8 mouse cellular contexts compared by ENCODE assay signal in genomic region chr11:102249351-102250090, GRCm38 (mm10). TPM values are rescaled to one million over a fixed set of nuclear protein-coding genes. Genes with fewer than 3 reads are reported as not detected.
DNase-seq lines count a peak whose midpoint lies in the region; ATAC-seq and TF ChIP-seq lines count a peak whose summit lies in the region.

No protein-coding gene starts in this region.

- DNase-seq in kidney, adult 18-20 months = no peak
- no peak for DNase-seq in ovary, postnatal 36 days (ENCODE audit: low spot score)
- no peak for DNase-seq in layer of hippocampus, adult 11-12 months (ENCODE audit: low spot score)
- no peak for DNase-seq in natural killer cell, adult 2 months (ENCODE audit: low spot score in 2 of 2)

- peak overlapping the region; percentile 74; the same call in 1 of the 2 replicates for H3K27ac ChIP-seq in kidney, embryonic 16.5 days (ENCODE audit: low read length)
- H3K27ac ChIP-seq in embryonic facial prominence, embryonic 13.5 days = 0 out of 2 replicates have a peak overlapping the region, but pooled peaks have one; percentile 48
- H3K27ac ChIP-seq in intestine, postnatal 0 days (ENCODE audit: low read depth, low read length) = no peak overlapping the region
- no peak overlapping the region for H3K27ac ChIP-seq in neural tube, embryonic 13.5 days (replicated peaks)

- peak overlapping the region; percentile 76 for H3K9ac ChIP-seq in kidney, embryonic 16.5 days (replicated peaks; ENCODE audit: low read length)
- peak overlapping the region; percentile 73 for H3K9ac ChIP-seq in embryonic facial prominence, embryonic 13.5 days
- peak overlapping the region; percentile 55; the same call in 1 of the 2 replicates for H3K9ac ChIP-seq in intestine, postnatal 0 days (ENCODE audit: low read depth, low read length)
- H3K9ac ChIP-seq in neural tube, embryonic 13.5 days = peak overlapping the region; percentile 62

- WGBS in kidney, embryonic 16.5 days = 16% methylated on average over 9 of the region's 9 CpGs
- WGBS in embryonic facial prominence, embryonic 13.5 days = 10% methylated on average over 9 of the region's 9 CpGs
- 10% methylated on average over 9 of the region's 9 CpGs for WGBS in intestine, postnatal 0 days
- WGBS in neural tube, embryonic 13.5 days = 13% methylated on average over 9 of the region's 9 CpGs

- H3K4me1 ChIP-seq in kidney, embryonic 16.5 days (ENCODE audit: insufficient read depth, low read length) = peaks cover 24% of the 10 kb centered on the region
- H3K4me1 ChIP-seq in embryonic facial prominence, embryonic 13.5 days = peaks cover 32% of the 10 kb centered on the region
- H3K4me1 ChIP-seq in intestine, postnatal 0 days (replicated peaks; ENCODE audit: control insufficient read depth, insufficient read depth, low read length) = no peaks in the 10 kb centered on the region
- peaks cover 37% of the 10 kb centered on the region for H3K4me1 ChIP-seq in neural tube, embryonic 13.5 days (replicated peaks)

- no peak for ATAC-seq in kidney, embryonic 16.5 days (ENCODE audit: low FRiP score, low TSS enrichment)
- ATAC-seq in embryonic facial prominence, embryonic 13.5 days (ENCODE audit: insufficient number of reproducible peaks, insufficient read depth, low FRiP score, low TSS enrichment, low read depth) = no peak
- no peak for ATAC-seq in intestine, postnatal 0 days
- ATAC-seq in neural tube, embryonic 13.5 days (ENCODE audit: low read depth) = no peak

- peak overlapping the region; percentile 82 for H3K4me3 ChIP-seq in kidney, embryonic 16.5 days (ENCODE audit: low read length)
- H3K4me3 ChIP-seq in embryonic facial prominence, embryonic 13.5 days = peak overlapping the region; percentile 70
- peak overlapping the region; percentile 69 for H3K4me3 ChIP-seq in intestine, postnatal 0 days (ENCODE audit: low read depth, low read length)
- H3K4me3 ChIP-seq in neural tube, embryonic 13.5 days = peak overlapping the region; percentile 49

- no peak for TF ChIP-seq CTCF in intestine, postnatal 0 days (IDR thresholded peaks at IDR 0.05; ENCODE audit: low read depth)

- 0 out of 2 replicates have a peak, but pooled peaks cover 3% of the 10 kb centered on the region for H3K36me3 ChIP-seq in kidney, embryonic 16.5 days (ENCODE audit: insufficient read depth, low read length)
- peaks cover 11% of the 10 kb centered on the region for H3K36me3 ChIP-seq in embryonic facial prominence, embryonic 13.5 days
- H3K36me3 ChIP-seq in intestine, postnatal 0 days (ENCODE audit: control insufficient read depth, insufficient read depth) = peaks cover 3% of the 10 kb centered on the region; the same call in 1 of the 2 replicates
- H3K36me3 ChIP-seq in neural tube, embryonic 13.5 days = no peaks in the 10 kb centered on the region

- peak overlapping the region; percentile 80 for H3K4me2 ChIP-seq in kidney, embryonic 16.5 days (replicated peaks; ENCODE audit: low read depth, low read length)
- peak overlapping the region; percentile 82 for H3K4me2 ChIP-seq in embryonic facial prominence, embryonic 13.5 days
- H3K4me2 ChIP-seq in intestine, postnatal 0 days (replicated peaks; ENCODE audit: low read depth) = peak overlapping the region; percentile 94
- H3K4me2 ChIP-seq in neural tube, embryonic 13.5 days = peak overlapping the region; percentile 83

- no peaks in the 10 kb centered on the region for H3K9me3 ChIP-seq in kidney, embryonic 16.5 days (ENCODE audit: low read length)
- H3K9me3 ChIP-seq in embryonic facial prominence, embryonic 13.5 days = no peaks in the 10 kb centered on the region
- no peaks in the 10 kb centered on the region for H3K9me3 ChIP-seq in intestine, postnatal 0 days (ENCODE audit: control insufficient read depth)
- H3K9me3 ChIP-seq in neural tube, embryonic 13.5 days = no peaks in the 10 kb centered on the region

- no peaks in the 10 kb centered on the region for H3K27me3 ChIP-seq in kidney, embryonic 16.5 days (ENCODE audit: insufficient read depth, low read length)
- no peaks in the 10 kb centered on the region for H3K27me3 ChIP-seq in embryonic facial prominence, embryonic 13.5 days
- no peaks in the 10 kb centered on the region for H3K27me3 ChIP-seq in intestine, postnatal 0 days (replicated peaks; ENCODE audit: control insufficient read depth, insufficient read depth, low read length)
- H3K27me3 ChIP-seq in neural tube, embryonic 13.5 days = no peaks in the 10 kb centered on the region

RNA-seq across cellular contexts. Expression of gene BC030867, which starts 0.8 kb away (rescaled TPM):
- 21.2 and 24.6 TPM in 2 replicates for polyA plus RNA-seq in kidney, embryonic 16.5 days (2015; fragmentation: Nextera tagmentation; extraction: Ambion mirVana)
- 18.3 and 19.7 TPM in 2 replicates for polyA plus RNA-seq in embryonic facial prominence, embryonic 13.5 days (2015; fragmentation: Nextera tagmentation; extraction: Ambion mirVana)
- polyA plus RNA-seq in intestine, postnatal 0 days (2015; fragmentation: Nextera tagmentation; extraction: Ambion mirVana) = 2.7 and 3.4 TPM in 2 replicates
- 1.9 and 3.7 TPM in 2 replicates for polyA plus RNA-seq in neural tube, embryonic 13.5 days (2015; fragmentation: Nextera tagmentation; extraction: Ambion mirVana)

RNA-seq across cellular contexts. Expression of gene Asb16, which starts 19.0 kb away (rescaled TPM):
- not detected in 2 replicates for polyA plus RNA-seq in kidney, embryonic 16.5 days (2015; fragmentation: Nextera tagmentation; extraction: Ambion mirVana)
- 0.11 and 0.18 TPM in 2 replicates for polyA plus RNA-seq in embryonic facial prominence, embryonic 13.5 days (2015; fragmentation: Nextera tagmentation; extraction: Ambion mirVana)
- 0.05 and 0.09 TPM in 2 replicates for polyA plus RNA-seq in intestine, postnatal 0 days (2015; fragmentation: Nextera tagmentation; extraction: Ambion mirVana)
- polyA plus RNA-seq in neural tube, embryonic 13.5 days (2015; fragmentation: Nextera tagmentation; extraction: Ambion mirVana) = not detected in 2 replicates

RNA-seq across cellular contexts. Expression of gene Hdac5, which starts 19.6 kb away (rescaled TPM):
- 51.5 and 59.8 TPM in 2 replicates for polyA plus RNA-seq in kidney, embryonic 16.5 days (2015; fragmentation: Nextera tagmentation; extraction: Ambion mirVana)
- 80.5 and 84.4 TPM in 2 replicates for polyA plus RNA-seq in embryonic facial prominence, embryonic 13.5 days (2015; fragmentation: Nextera tagmentation; extraction: Ambion mirVana)
- polyA plus RNA-seq in intestine, postnatal 0 days (2015; fragmentation: Nextera tagmentation; extraction: Ambion mirVana) = 30.1 and 30.4 TPM in 2 replicates
- 84.4 and 88.7 TPM in 2 replicates for polyA plus RNA-seq in neural tube, embryonic 13.5 days (2015; fragmentation: Nextera tagmentation; extraction: Ambion mirVana)

RNA-seq across cellular contexts. Expression of gene Tmub2, which starts 35.2 kb away (rescaled TPM):
- 64.4 and 66.7 TPM in 2 replicates for polyA plus RNA-seq in kidney, embryonic 16.5 days (2015; fragmentation: Nextera tagmentation; extraction: Ambion mirVana)
- polyA plus RNA-seq in embryonic facial prominence, embryonic 13.5 days (2015; fragmentation: Nextera tagmentation; extraction: Ambion mirVana) = 51.8 and 54.8 TPM in 2 replicates
- 43.3 and 44.2 TPM in 2 replicates for polyA plus RNA-seq in intestine, postnatal 0 days (2015; fragmentation: Nextera tagmentation; extraction: Ambion mirVana)
- polyA plus RNA-seq in neural tube, embryonic 13.5 days (2015; fragmentation: Nextera tagmentation; extraction: Ambion mirVana) = 79.6 and 81.4 TPM in 2 replicates

RNA-seq across cellular contexts. Expression of gene Atxn7l3, which starts 46.9 kb away (rescaled TPM):
- 12.4 and 13.3 TPM in 2 replicates for polyA plus RNA-seq in kidney, embryonic 16.5 days (2015; fragmentation: Nextera tagmentation; extraction: Ambion mirVana)
- 21.6 and 23.8 TPM in 2 replicates for polyA plus RNA-seq in embryonic facial prominence, embryonic 13.5 days (2015; fragmentation: Nextera tagmentation; extraction: Ambion mirVana)
- 8.6 and 10.5 TPM in 2 replicates for polyA plus RNA-seq in intestine, postnatal 0 days (2015; fragmentation: Nextera tagmentation; extraction: Ambion mirVana)
- 26.7 and 30.6 TPM in 2 replicates for polyA plus RNA-seq in neural tube, embryonic 13.5 days (2015; fragmentation: Nextera tagmentation; extraction: Ambion mirVana)

Comparison
In these comparisons a context has a peak if more than half of its experiments do, and no peak if none do; other contexts are left out.
1. H3K27ac ChIP-seq: peak in kidney, embryonic 16.5 days (single experiment) and embryonic facial prominence, embryonic 13.5 days (single experiment); none in intestine, postnatal 0 days (single experiment) and neural tube, embryonic 13.5 days (single experiment).
2. Peak in every context shown above with its lines, with median percentiles within 50 percentile points of each other: H3K4me2 ChIP-seq, H3K4me3 ChIP-seq and H3K9ac ChIP-seq.